Mouse (Mus musculus) liver, adult 2 months (tissue): ENCODE data around the gene Jchain.

Source experiments
- CTCF ChIP-seq: fragments of 200-500 bp; IDR thresholded peaks from 2 replicates; pipeline ENCODE4 v1.5.1; 2011; ENCODE audit warnings: low read depth, low read length, control low read depth
- POLR2A ChIP-seq: fragments of 200-500 bp; IDR thresholded peaks from 2 replicates; pipeline ENCODE4 v1.6.1; 2011; ENCODE audit warnings: low read length, control low read depth; ENCODE audit not compliant: insufficient read depth; ENCODE audit errors: extremely low read depth

DNA sequence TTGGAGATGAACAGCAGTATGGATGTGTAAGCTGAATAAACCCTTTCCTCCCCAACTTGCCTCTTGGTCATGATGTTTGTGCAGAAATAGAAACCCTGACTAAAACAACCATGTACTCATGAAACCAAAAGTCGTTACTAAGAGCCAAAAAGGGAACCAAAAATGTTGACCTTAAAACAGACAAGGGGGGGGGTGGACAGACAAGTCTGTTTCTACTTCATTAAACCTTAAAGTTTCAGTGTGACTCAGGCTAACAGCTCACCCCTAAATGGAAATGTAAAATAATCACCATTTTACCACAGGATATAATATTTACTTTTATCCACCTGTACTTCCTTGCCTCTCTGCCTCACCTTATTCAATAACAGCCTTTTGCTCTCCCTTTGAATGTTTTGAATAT, 19.1 kb downstream of the Jchain start:
- TF ChIP-seq CTCF (no peak), POLR2A (no peak)
